Mouse (Mus musculus) intestine, embryonic 14.5 days (tissue): Measurements from ENCODE around the gene Slco2b1. TPM values are rescaled to one million over a fixed set of nuclear protein-coding genes. Genes with fewer than 3 reads are reported as not detected.
A peak's percentile ranks its signal among the peaks of the same experiment; 100 is the strongest.
"Not testable (repeated sequence)": the region's sequence is repeated elsewhere in the genome, so short reads cannot be mapped to it uniquely, and the experiment has no call there.

Experiments
- ATAC-seq: fragments of 200-750 bp; cut with Nextera tagmentation; replicated peaks from 2 replicates; pipeline ENCODE4 v1.8.0; 2017; ENCODE audit warnings: low read depth, moderate number of reproducible peaks, moderate TSS enrichment, moderate library complexity; ENCODE audit not compliant: low FRiP score, low TSS enrichment
- DNase-seq: peaks from one replicate; pipeline ENCODE4 v3.0.0-alpha.2; 2018; ENCODE audit warnings: low spot score
- H3K27ac ChIP-seq: fragments of 300-500 bp; sonication (generic); 2 replicates; pipeline ENCODE4 v1.5.1; 2014; ENCODE audit warnings: low read depth, mild to moderate bottlenecking, control low read depth
- H3K27me3 ChIP-seq: fragments of 300-500 bp; sonication (generic); replicated peaks from 2 replicates; pipeline ENCODE4 v1.6.1; 2014; ENCODE audit warnings: low read length, control low read depth; ENCODE audit not compliant: control insufficient read depth, insufficient read depth
- H3K36me3 ChIP-seq: fragments of 300-500 bp; sonication (generic); 2 replicates; pipeline ENCODE4 v1.6.1; 2014; ENCODE audit warnings: low read length, control low read depth; ENCODE audit not compliant: control insufficient read depth, insufficient read depth
- H3K4me1 ChIP-seq: fragments of 300-500 bp; sonication (generic); replicated peaks from 2 replicates; pipeline ENCODE4 v1.6.1; 2014; ENCODE audit warnings: low read length, control low read depth, mixed read lengths; ENCODE audit not compliant: control insufficient read depth, insufficient read depth
- H3K4me2 ChIP-seq: fragments of 300-500 bp; sonication (generic); 2 replicates; pipeline ENCODE4 v1.6.1; 2014; ENCODE audit warnings: low read length
- H3K4me3 ChIP-seq: fragments of 300-500 bp; sonication (generic); 2 replicates; pipeline ENCODE4 v1.5.1; 2014; ENCODE audit warnings: low read depth, low read length, control low read depth, mixed read lengths
- H3K9ac ChIP-seq: fragments of 300-500 bp; sonication (generic); 2 replicates; pipeline ENCODE4 v1.6.1; 2014; ENCODE audit warnings: mild to moderate bottlenecking, low read length
- H3K9me3 ChIP-seq: fragments of 300-500 bp; sonication (generic); 2 replicates; pipeline ENCODE4 v1.6.1; 2016; ENCODE audit warnings: low read length, control low read depth; ENCODE audit not compliant: control insufficient read depth
- WGBS: fragments of 180-500 bp; shearing (Covaris S2); extraction: QIAGEN DNeasy Blood & Tissue Kit; methylation state at CpG from one replicate; pipeline ENCODE4 v1.1.7; 2014; 5-methylcytosine and 5-hydroxymethylcytosine counted together
- polyA plus RNA-seq: library from polyadenylated mRNA; unstranded; fragments of >200 nt; fragmentation: Nextera tagmentation; extraction: Ambion mirVana; gene quantifications from 2 replicates; pipeline ENCODE4 v1.2.1, GENCODE M21; 2014

The Slco2b1 gene
- polyA plus RNA-seq, 1 experiment from 2014 or later = 2.3 TPM

- ATAC-seq = no peak
- Histone ChIP-seq H3K9ac (no peak overlapping the region), H3K4me2 (no peak overlapping the region), H3K4me1 (0 out of 2 replicates have a peak, but pooled peaks cover 11% of the 10 kb centered on the region), H3K36me3 (no peaks in the 10 kb centered on the region), H3K9me3 (no peaks in the 10 kb centered on the region), H3K4me3 (no peak overlapping the region), H3K27me3 (no peaks in the 10 kb centered on the region), H3K27ac (peak overlapping the region; percentile 24; the same call in 1 of the 2 replicates)
- no peak for DNase-seq
- WGBS = 39% methylated on average over 3 of the region's 3 CpGs
These were observed 11.4 kb downstream of the Slco2b1 start for GRCm38 (mm10) chr7:99699709-99700151.

GRCm38 (mm10) chr7:99699106-99699505 lies 12.0 kb downstream of the Slco2b1 start:
- H3K36me3 ChIP-seq = no peaks in the 10 kb centered on the region
- no peak overlapping the region for H3K4me3 ChIP-seq
- WGBS = 50% methylated on average over 3 of the region's 3 CpGs
- no peaks in the 10 kb centered on the region for H3K9me3 ChIP-seq
- no peak overlapping the region for H3K27ac ChIP-seq
- DNase-seq (no peak), ATAC-seq (no peak)
- H3K9ac ChIP-seq = no peak overlapping the region
- H3K4me2 ChIP-seq = no peak overlapping the region
- no peaks in the 10 kb centered on the region for H3K27me3 ChIP-seq
- 0 out of 2 replicates have a peak, but pooled peaks cover 11% of the 10 kb centered on the region for H3K4me1 ChIP-seq

GRCm38 (mm10) chr7:99698576-99698975 lies 12.6 kb downstream of the Slco2b1 start:
- ATAC-seq (no peak), DNase-seq (no peak)
- Histone ChIP-seq H3K27me3 (no peaks in the 10 kb centered on the region), H3K36me3 (no peaks in the 10 kb centered on the region), H3K9me3 (no peaks in the 10 kb centered on the region), H3K4me2 (no peak overlapping the region), H3K9ac (no peak overlapping the region), H3K27ac (no peak overlapping the region), H3K4me3 (no peak overlapping the region), H3K4me1 (0 out of 2 replicates have a peak, but pooled peaks cover 11% of the 10 kb centered on the region)
- WGBS = 89% methylated on average over 3 of the region's 3 CpGs

- Histone ChIP-seq H3K36me3 (no peaks in the 10 kb centered on the region), H3K4me1 (0 out of 2 replicates have a peak, but pooled peaks cover 11% of the 10 kb centered on the region), H3K4me2 (no peak overlapping the region), H3K27me3 (no peaks in the 10 kb centered on the region), H3K4me3 (no peak overlapping the region), H3K9ac (no peak overlapping the region), H3K27ac (no peak overlapping the region), H3K9me3 (no peaks in the 10 kb centered on the region)
- WGBS = 82% methylated on average over 8 of the region's 8 CpGs
- DNase-seq (no peak), ATAC-seq (no peak)
These were observed 15.6 kb downstream of the Slco2b1 start for GRCm38 (mm10) chr7:99695471-99696057.

- H3K27ac ChIP-seq, ATAC-seq, H3K4me3 ChIP-seq, H3K9ac ChIP-seq, DNase-seq, H3K4me2 ChIP-seq, H3K36me3 ChIP-seq, H3K9me3 ChIP-seq, H3K27me3 ChIP-seq, H3K4me1 ChIP-seq: not testable (repeated sequence)
- 74% methylated on average over 5 of the region's 5 CpGs for WGBS
These were observed 16.7 kb downstream of the Slco2b1 start for GRCm38 (mm10) chr7:99694424-99694823.

GRCm38 (mm10) chr7:99693976-99694375 lies 17.2 kb downstream of the Slco2b1 start:
- no peak for ATAC-seq
- H3K27me3 ChIP-seq = no peaks in the 10 kb centered on the region
- no peak overlapping the region for H3K4me2 ChIP-seq
- no peak for DNase-seq
- no peaks in the 10 kb centered on the region for H3K36me3 ChIP-seq
- H3K9ac ChIP-seq = no peak overlapping the region
- no peak overlapping the region for H3K27ac ChIP-seq
- WGBS = 84% methylated on average over 3 of the region's 3 CpGs
- H3K4me1 ChIP-seq = 0 out of 2 replicates have a peak, but pooled peaks cover under 1% of the 10 kb centered on the region
- H3K4me3 ChIP-seq = no peak overlapping the region
- no peaks in the 10 kb centered on the region for H3K9me3 ChIP-seq

GRCm38 (mm10) chr7:99693387-99693786 lies 17.8 kb downstream of the Slco2b1 start:
- 83% methylated on average over 3 of the region's 3 CpGs for WGBS
- Histone ChIP-seq H3K9me3 (no peaks in the 10 kb centered on the region), H3K27ac (no peak overlapping the region), H3K36me3 (no peaks in the 10 kb centered on the region), H3K4me1 (no peaks in the 10 kb centered on the region), H3K9ac (no peak overlapping the region), H3K27me3 (no peaks in the 10 kb centered on the region), H3K4me3 (no peak overlapping the region), H3K4me2 (no peak overlapping the region)
- no peak for ATAC-seq
- DNase-seq = no peak

GRCm38 (mm10) chr7:99692396-99692795 lies 18.7 kb downstream of the Slco2b1 start:
- H3K9me3 ChIP-seq = no peaks in the 10 kb centered on the region
- no peak overlapping the region for H3K4me2 ChIP-seq
- H3K36me3 ChIP-seq = no peaks in the 10 kb centered on the region
- H3K9ac ChIP-seq = no peak overlapping the region
- DNase-seq (no peak), ATAC-seq (no peak)
- 51% methylated on average over 3 of the region's 3 CpGs for WGBS
- H3K27me3 ChIP-seq = no peaks in the 10 kb centered on the region
- no peaks in the 10 kb centered on the region for H3K4me1 ChIP-seq
- no peak overlapping the region for H3K4me3 ChIP-seq
- no peak overlapping the region for H3K27ac ChIP-seq

GRCm38 (mm10) chr7:99690819-99691218 lies 20.3 kb downstream of the Slco2b1 start:
- ATAC-seq = no peak
- Histone ChIP-seq H3K27ac (no peak overlapping the region), H3K36me3 (no peaks in the 10 kb centered on the region), H3K4me2 (no peak overlapping the region), H3K4me1 (no peaks in the 10 kb centered on the region), H3K9ac (no peak overlapping the region), H3K9me3 (no peaks in the 10 kb centered on the region), H3K4me3 (no peak overlapping the region), H3K27me3 (no peaks in the 10 kb centered on the region)
- DNase-seq = no peak
- 69% methylated on average over 7 of the region's 7 CpGs for WGBS
